Mouse (Mus musculus): Measurements from ENCODE around the gene Exoc4. TPM values are rescaled to one million over a fixed set of nuclear protein-coding genes. Genes with fewer than 3 reads are reported as not detected.
A peak's percentile ranks its signal among the peaks of the same experiment; 100 is the strongest.

The Exoc4 gene
- polyA plus RNA-seq, 1 experiment from 2014 or later = 70.0 TPM

DNA sequence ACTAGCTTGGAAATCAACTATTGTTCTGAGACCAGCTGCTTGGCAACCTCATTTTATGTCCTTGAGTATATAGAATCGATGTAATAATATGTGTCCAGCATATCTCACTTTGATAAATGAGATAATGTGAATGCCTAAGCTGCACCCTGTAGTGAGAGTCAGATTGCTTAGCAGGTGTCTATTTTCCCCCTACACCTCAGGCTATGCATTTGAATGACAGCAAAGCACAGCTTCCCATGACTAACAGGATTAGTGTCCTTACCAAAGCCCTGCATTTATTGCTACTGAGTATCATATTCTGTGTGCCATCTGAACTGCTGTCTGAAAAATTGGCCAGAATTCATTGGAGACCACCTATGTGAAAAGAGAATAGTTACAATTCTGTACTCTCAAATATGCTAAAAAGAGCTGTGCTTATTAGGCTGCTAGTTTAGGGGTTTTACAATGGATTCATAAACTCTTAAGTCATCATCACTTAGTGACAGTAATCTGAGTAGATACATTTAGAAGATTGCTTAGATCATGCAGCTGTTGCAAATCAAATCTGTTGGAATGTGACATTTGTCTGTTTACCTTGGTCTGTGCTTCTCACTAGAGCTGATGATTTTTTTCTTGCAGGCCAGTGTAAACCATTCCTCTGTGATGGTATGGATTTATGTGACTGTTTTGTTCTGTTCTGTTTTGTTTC, 98.3 kb downstream of the Exoc4 start:
- Histone ChIP-seq H3K27me3 (replicated peaks; ENCODE audit: control insufficient read depth, insufficient read depth, low read length) (no peaks in the 10 kb centered on the region), H3K4me3 (replicated peaks; ENCODE audit: low read length) (no peak overlapping the region), H3K9ac (replicated peaks; ENCODE audit: low read depth, low read length) (no peak overlapping the region), H3K36me3 (ENCODE audit: control insufficient read depth, insufficient read depth) (no peaks in the 10 kb centered on the region), H3K9me3 (ENCODE audit: control insufficient read depth, low read length) (no peaks in the 10 kb centered on the region), H3K27ac (ENCODE audit: low read length) (no peak overlapping the region), H3K4me2 (ENCODE audit: low read length) (no peak overlapping the region), H3K4me1 (replicated peaks; ENCODE audit: control insufficient read depth, insufficient read depth, low read length) (no peaks in the 10 kb centered on the region)
- ATAC-seq = no peak
- 30% methylated on average over 1 of the region's 1 CpGs for WGBS

DNA sequence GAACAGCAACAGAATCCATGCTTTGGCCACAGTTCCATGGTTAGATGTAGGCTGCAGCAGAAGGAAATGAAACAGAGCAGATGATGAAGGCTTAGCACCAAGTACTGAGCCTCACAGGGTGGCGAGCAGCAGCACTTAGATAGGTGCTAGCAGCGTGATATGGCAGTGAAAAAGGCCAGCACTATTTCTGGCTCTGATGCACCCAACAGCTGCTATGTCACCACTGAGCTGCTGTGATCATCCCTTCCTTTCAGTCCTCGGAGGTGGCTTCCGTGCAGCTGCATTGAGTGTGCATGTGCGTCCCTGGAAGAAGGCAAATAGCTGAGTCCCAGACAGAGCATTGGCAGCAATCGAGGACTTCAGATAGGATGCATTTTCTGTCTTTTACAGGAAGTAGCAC, 112.7 kb downstream of the Exoc4 start:
- peak overlapping the region; percentile 20; the same call in 1 of the 2 replicates for H3K27ac ChIP-seq (ENCODE audit: low read length)
- ATAC-seq = 0 out of 2 replicates have a peak, but pooled peaks have one; percentile 38

DNA sequence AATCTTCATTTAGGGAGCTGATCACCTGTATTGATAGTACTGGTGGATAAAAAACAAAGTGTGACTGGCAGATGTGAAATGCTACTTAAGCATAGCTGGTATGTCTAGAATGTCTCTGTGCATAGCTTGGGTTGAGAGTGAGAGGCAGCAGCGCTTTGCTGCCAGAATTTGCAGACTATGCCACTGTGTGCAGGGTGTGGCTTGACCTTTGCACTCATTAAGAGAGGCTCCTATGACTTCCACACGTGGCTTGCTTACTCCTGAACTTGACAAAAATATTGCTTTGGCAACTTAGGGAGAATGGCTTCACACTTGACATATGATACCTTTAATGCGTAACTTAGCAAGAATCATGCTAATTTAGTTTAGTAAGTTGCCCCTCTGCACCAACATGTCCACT, 131.6 kb downstream of the Exoc4 start:
- Histone ChIP-seq H3K27ac (ENCODE audit: low read length) (no peak overlapping the region), H3K9me3 (ENCODE audit: control insufficient read depth, low read length) (no peaks in the 10 kb centered on the region), H3K36me3 (ENCODE audit: control insufficient read depth, insufficient read depth) (no peaks in the 10 kb centered on the region), H3K4me3 (replicated peaks; ENCODE audit: low read length) (no peak overlapping the region), H3K27me3 (replicated peaks; ENCODE audit: control insufficient read depth, insufficient read depth, low read length) (no peaks in the 10 kb centered on the region), H3K4me2 (ENCODE audit: low read length) (no peak overlapping the region), H3K4me1 (replicated peaks; ENCODE audit: control insufficient read depth, insufficient read depth, low read length) (0 out of 2 replicates have a peak, but pooled peaks cover 2% of the 10 kb centered on the region), H3K9ac (replicated peaks; ENCODE audit: low read depth, low read length) (no peak overlapping the region)
- ATAC-seq = no peak
- 73% methylated on average over 3 of the region's 3 CpGs for WGBS

More for the DNA sequence above, 112.7 kb downstream of the Exoc4 start:
- no peak overlapping the region for H3K9ac ChIP-seq (replicated peaks; ENCODE audit: low read depth, low read length)
- 80% methylated on average over 6 of the region's 6 CpGs for WGBS
- no peaks in the 10 kb centered on the region for H3K9me3 ChIP-seq (ENCODE audit: control insufficient read depth, low read length)
- H3K4me2 ChIP-seq (ENCODE audit: low read length) = no peak overlapping the region
- H3K4me3 ChIP-seq (replicated peaks; ENCODE audit: low read length) = no peak overlapping the region
- H3K27me3 ChIP-seq (replicated peaks; ENCODE audit: control insufficient read depth, insufficient read depth, low read length) = no peaks in the 10 kb centered on the region
- 0 out of 2 replicates have a peak, but pooled peaks cover 3% of the 10 kb centered on the region for H3K4me1 ChIP-seq (replicated peaks; ENCODE audit: control insufficient read depth, insufficient read depth, low read length)
- no peaks in the 10 kb centered on the region for H3K36me3 ChIP-seq (ENCODE audit: control insufficient read depth, insufficient read depth)

DNA sequence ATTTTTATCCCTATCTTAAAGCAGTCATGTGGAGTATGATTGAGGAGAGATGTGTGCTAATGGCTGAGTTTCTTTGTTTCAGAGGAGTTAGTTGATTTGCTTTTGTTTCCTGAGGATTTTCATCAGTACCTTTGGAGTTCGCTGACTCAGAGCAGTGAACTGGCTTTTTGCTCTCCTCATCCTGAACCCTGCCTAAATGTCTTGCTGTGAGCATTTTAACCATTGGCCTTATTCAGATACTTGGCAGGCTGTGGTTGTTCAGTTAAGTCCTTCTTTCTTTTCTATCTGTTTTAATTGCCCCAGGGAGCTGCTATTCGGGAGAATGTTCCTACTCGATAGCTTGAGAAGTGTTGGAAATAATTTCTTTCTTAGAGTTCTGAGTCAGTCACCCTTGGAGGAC, 133.3 kb downstream of the Exoc4 start:
- Histone ChIP-seq H3K4me2 (ENCODE audit: low read length) (no peak overlapping the region), H3K4me1 (replicated peaks; ENCODE audit: control insufficient read depth, insufficient read depth, low read length) (0 out of 2 replicates have a peak, but pooled peaks cover 2% of the 10 kb centered on the region), H3K27me3 (replicated peaks; ENCODE audit: control insufficient read depth, insufficient read depth, low read length) (no peaks in the 10 kb centered on the region), H3K36me3 (ENCODE audit: control insufficient read depth, insufficient read depth) (no peaks in the 10 kb centered on the region), H3K27ac (ENCODE audit: low read length) (no peak overlapping the region), H3K9me3 (ENCODE audit: control insufficient read depth, low read length) (no peaks in the 10 kb centered on the region), H3K4me3 (replicated peaks; ENCODE audit: low read length) (no peak overlapping the region), H3K9ac (replicated peaks; ENCODE audit: low read depth, low read length) (no peak overlapping the region)
- WGBS = 12% methylated on average over 3 of the region's 3 CpGs
- no peak for ATAC-seq

DNA sequence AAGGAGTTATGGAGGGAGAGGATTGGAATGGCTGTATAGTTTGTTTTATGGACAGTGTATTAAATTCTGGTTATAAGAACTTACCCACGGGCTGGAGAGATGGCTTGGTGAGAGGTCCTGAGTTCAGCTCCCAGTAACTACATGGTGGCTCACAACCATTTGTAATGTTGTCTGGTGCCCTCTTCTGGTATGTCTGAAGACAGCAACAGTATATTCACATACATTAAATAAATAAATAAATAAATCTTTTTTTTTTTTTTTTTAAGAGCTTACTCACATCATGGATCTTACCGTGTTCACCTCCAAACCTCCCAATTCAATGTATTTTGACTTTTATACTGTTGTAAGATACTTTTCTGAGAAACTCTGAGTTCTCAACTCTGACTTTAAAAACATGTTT, 143.1 kb downstream of the Exoc4 start:
- WGBS = 84% methylated on average over 2 of the region's 2 CpGs
- no peaks in the 10 kb centered on the region for H3K36me3 ChIP-seq (ENCODE audit: control insufficient read depth, insufficient read depth)
- no peak for ATAC-seq
- no peak overlapping the region for H3K27ac ChIP-seq (ENCODE audit: low read length)
- H3K27me3 ChIP-seq (replicated peaks; ENCODE audit: control insufficient read depth, insufficient read depth, low read length) = no peaks in the 10 kb centered on the region
- H3K9me3 ChIP-seq (ENCODE audit: control insufficient read depth, low read length) = no peaks in the 10 kb centered on the region
- no peak overlapping the region for H3K9ac ChIP-seq (replicated peaks; ENCODE audit: low read depth, low read length)
- no peaks in the 10 kb centered on the region for H3K4me1 ChIP-seq (replicated peaks; ENCODE audit: control insufficient read depth, insufficient read depth, low read length)
- H3K4me3 ChIP-seq (replicated peaks; ENCODE audit: low read length) = no peak overlapping the region
- H3K4me2 ChIP-seq (ENCODE audit: low read length) = no peak overlapping the region

DNA sequence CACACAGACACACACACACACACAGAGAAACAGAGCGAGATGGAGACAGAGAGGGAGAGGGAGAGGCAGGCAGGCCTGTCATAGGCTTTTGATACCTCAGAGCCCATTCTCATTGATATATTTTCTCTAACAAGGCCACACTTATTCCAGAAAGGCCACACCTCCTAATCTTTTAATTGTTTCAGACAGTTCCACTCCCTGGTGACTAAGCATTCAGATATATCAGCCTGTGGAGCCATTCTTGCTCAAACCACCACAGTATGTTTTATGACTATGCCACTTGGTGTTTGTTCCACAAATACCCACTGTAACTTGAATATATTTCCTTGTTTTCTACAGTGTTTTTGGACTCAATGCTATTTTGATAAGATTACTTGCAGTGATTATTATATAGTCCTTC, 150.6 kb downstream of the Exoc4 start:
- no peak overlapping the region for H3K27ac ChIP-seq (ENCODE audit: low read length)
- H3K27me3 ChIP-seq (replicated peaks; ENCODE audit: control insufficient read depth, insufficient read depth, low read length) = no peaks in the 10 kb centered on the region
- H3K36me3 ChIP-seq (ENCODE audit: control insufficient read depth, insufficient read depth) = no peaks in the 10 kb centered on the region
- H3K4me1 ChIP-seq (replicated peaks; ENCODE audit: control insufficient read depth, insufficient read depth, low read length) = peaks cover 1% of the 10 kb centered on the region
- H3K4me2 ChIP-seq (ENCODE audit: low read length) = no peak overlapping the region
- WGBS = no CpG with 5 or more reads among the region's 1 CpGs
- ATAC-seq = no peak
- H3K9ac ChIP-seq (replicated peaks; ENCODE audit: low read depth, low read length) = no peak overlapping the region
- H3K4me3 ChIP-seq (replicated peaks; ENCODE audit: low read length) = no peak overlapping the region
- no peaks in the 10 kb centered on the region for H3K9me3 ChIP-seq (ENCODE audit: control insufficient read depth, low read length)

DNA sequence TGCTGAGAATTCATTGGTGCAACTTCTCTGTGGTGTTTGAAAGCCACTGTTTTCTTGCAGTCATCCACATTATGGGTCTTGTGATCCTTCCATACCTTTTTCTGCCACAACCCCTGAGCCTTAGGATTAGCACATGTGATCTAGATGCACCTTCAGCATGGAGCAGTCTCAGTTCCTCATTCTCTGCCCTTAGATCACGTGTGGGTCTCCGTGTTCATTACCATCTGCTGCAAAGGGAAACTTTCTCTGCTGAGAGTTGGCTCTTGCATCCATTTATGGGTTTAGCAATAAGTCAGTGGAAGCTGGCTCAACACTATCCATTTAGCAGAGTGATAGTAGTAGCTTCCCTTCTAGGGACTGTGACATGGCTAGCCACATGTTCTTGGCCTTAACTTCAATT, 152.3 kb downstream of the Exoc4 start:
- no peak overlapping the region for H3K4me2 ChIP-seq (ENCODE audit: low read length)
- 92% methylated on average over 2 of the region's 2 CpGs for WGBS
- ATAC-seq = no peak
- H3K9ac ChIP-seq (replicated peaks; ENCODE audit: low read depth, low read length) = no peak overlapping the region
- H3K27me3 ChIP-seq (replicated peaks; ENCODE audit: control insufficient read depth, insufficient read depth, low read length) = no peaks in the 10 kb centered on the region
- no peaks in the 10 kb centered on the region for H3K9me3 ChIP-seq (ENCODE audit: control insufficient read depth, low read length)
- no peaks in the 10 kb centered on the region for H3K36me3 ChIP-seq (ENCODE audit: control insufficient read depth, insufficient read depth)
- H3K4me3 ChIP-seq (replicated peaks; ENCODE audit: low read length) = no peak overlapping the region
- peaks cover 13% of the 10 kb centered on the region for H3K4me1 ChIP-seq (replicated peaks; ENCODE audit: control insufficient read depth, insufficient read depth, low read length)
- no peak overlapping the region for H3K27ac ChIP-seq (ENCODE audit: low read length)

DNA sequence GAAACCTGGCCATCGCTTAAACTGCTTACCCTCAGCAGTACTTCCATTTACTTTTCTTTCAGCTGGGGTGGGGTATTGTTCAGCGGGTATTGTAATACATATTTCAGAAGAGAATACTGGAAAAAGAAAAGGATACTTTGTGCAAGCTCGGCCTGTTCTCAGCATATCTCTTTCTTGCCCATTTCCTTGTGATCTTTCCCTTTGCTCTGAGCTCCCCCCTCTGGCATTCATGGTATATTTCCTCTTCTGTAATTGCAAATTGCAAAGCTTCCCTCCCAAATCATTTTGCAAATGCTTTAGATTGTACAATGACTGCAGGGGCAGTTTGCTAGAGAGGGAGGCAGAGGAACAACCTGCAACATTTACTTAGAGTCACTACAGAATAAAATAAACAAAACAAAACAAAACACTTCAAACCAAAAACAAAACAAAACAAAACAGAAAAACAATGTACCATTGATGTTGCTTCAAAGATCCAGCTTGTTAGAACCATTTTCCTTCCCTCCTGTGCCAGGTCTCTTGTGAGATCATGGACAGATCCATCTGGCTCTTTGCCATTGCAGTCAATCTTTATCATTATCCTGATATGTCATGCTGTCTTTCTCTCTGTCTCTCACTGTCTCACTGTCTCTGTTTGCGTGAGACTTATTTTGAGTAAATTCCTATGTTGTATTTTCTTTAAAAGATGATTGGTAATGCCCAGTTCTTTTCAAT, 156.8 kb downstream of the Exoc4 start:
- Histone ChIP-seq H3K9me3 (ENCODE audit: control insufficient read depth, low read length) (no peaks in the 10 kb centered on the region), H3K27me3 (replicated peaks; ENCODE audit: control insufficient read depth, insufficient read depth, low read length) (no peaks in the 10 kb centered on the region), H3K4me3 (replicated peaks; ENCODE audit: low read length) (no peak overlapping the region), H3K27ac (ENCODE audit: low read length) (no peak overlapping the region), H3K9ac (replicated peaks; ENCODE audit: low read depth, low read length) (no peak overlapping the region), H3K36me3 (ENCODE audit: control insufficient read depth, insufficient read depth) (no peaks in the 10 kb centered on the region), H3K4me1 (replicated peaks; ENCODE audit: control insufficient read depth, insufficient read depth, low read length) (peaks cover 13% of the 10 kb centered on the region), H3K4me2 (ENCODE audit: low read length) (no peak overlapping the region)
- peak; percentile 58; the same call in 1 of the 2 replicates for ATAC-seq
- 24% methylated on average over 4 of the region's 4 CpGs for WGBS

DNA sequence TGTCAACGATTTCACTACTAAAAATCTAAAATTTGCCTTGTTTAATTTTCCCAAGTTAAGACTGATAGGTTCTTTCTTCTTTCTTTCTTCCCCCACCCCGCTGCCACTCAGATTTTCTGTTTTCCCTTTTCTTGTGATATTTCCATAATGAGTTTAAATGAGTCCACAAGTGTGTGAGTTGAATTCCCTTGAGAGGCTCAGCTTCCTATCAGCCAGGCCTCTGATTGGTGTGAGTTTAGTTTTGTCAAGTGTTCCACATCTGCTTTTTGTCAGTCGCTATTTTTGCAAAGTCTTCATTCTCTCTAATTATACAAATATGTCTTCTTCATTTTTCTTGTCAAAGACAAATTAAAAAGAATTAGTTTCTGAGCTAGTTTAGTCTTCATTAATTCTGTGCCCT, 160.7 kb downstream of the Exoc4 start:
- Histone ChIP-seq H3K36me3 (ENCODE audit: control insufficient read depth, insufficient read depth) (no peaks in the 10 kb centered on the region), H3K9me3 (ENCODE audit: control insufficient read depth, low read length) (no peaks in the 10 kb centered on the region), H3K9ac (replicated peaks; ENCODE audit: low read depth, low read length) (no peak overlapping the region), H3K4me1 (replicated peaks; ENCODE audit: control insufficient read depth, insufficient read depth, low read length) (peaks cover 11% of the 10 kb centered on the region), H3K27me3 (replicated peaks; ENCODE audit: control insufficient read depth, insufficient read depth, low read length) (no peaks in the 10 kb centered on the region), H3K4me2 (ENCODE audit: low read length) (no peak overlapping the region), H3K4me3 (replicated peaks; ENCODE audit: low read length) (no peak overlapping the region), H3K27ac (ENCODE audit: low read length) (no peak overlapping the region)
- ATAC-seq = no peak
- 65% methylated on average over 3 of the region's 3 CpGs for WGBS

Measured in forebrain, embryonic 16.5 days (tissue).